Mouse (Mus musculus) CD4-positive, CD25-positive, alpha-beta regulatory T cell, adult 4 months (primary cell): ENCODE measurements around the gene Gm4353. TPM values are rescaled to one million over a fixed set of nuclear protein-coding genes. Genes with fewer than 3 reads are reported as not detected.

Experiments
- ATAC-seq: one replicate; pipeline ENCODE4 v1.8.0; 2017
- polyA plus RNA-seq, 2 experiments: library from polyadenylated mRNA; unstranded; fragments of 100-300 nt; shearing (Covaris generic); gene quantifications; one replicate each; pipeline ENCODE4 v1.2.1; 2017

Gm4353 gene
- 1 to 10 TPM in 1 of 2 experiments, under 1 TPM in 1; 0.87 to 1.9 TPM for polyA plus RNA-seq

DNA sequence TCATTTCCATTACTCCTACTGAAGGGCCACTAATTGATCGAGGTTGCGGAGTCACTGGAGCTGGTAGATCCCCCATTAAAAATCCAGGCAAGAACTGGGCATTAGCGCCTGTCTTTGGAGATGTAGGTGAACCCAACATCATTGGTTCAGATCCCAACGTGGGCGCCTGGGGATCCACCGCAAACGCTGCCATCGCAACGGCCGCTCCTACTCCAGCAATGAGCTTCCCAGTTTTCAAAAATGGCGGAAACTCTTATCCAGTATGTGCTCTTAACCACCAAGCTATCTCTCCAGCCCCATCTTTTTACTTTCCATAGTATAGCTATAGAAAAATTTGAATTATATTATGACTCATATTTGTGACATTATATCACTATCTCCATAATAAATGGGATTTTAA is at the start of gene Gm4353:
TSS of gene Gm4353 (minus strand) at position 270 of the 400 bp plus-strand sequence.
- peak; percentile 43 for ATAC-seq

DNA sequence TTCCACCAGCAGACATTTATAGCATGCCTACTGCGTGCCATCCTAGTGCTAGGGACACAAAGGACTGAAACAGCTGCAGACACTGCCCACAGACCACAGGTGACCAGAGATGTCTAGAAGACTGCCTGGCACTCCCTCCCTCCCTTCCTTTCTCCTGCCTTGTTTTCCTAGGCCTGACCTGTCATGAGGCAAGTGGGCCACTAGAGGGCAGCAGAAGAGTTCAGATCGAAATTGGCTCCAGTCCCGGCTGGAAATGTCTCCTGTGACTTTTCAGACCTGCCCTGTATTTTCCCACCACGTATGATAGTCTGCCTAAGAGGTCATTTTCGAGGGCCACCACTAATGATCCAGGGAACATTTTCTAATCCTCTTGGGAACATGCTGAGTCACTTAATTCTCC is 47.6 kb upstream of the Gm4353 start:
- no peak for ATAC-seq

DNA sequence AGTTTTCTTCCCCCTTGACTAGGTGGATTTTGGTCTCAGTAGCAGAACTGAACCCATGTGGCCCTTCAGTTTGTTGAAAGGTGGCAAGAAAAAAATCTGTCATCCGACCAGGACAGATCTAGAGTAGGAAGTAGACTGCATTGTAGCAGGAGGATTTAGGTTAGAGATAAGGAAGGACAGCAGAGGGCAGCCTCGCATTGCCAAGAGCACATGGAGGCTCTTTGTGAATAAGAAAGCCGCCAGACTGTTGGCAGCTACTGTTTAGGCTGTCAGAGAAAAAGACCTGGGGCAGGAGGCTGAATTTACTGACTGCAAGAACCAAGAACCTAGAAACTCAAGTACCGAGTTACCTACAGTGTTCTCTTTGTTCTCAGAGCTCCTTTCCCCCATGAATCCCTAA is 47.0 kb upstream of the Gm4353 start:
- no peak for ATAC-seq

DNA sequence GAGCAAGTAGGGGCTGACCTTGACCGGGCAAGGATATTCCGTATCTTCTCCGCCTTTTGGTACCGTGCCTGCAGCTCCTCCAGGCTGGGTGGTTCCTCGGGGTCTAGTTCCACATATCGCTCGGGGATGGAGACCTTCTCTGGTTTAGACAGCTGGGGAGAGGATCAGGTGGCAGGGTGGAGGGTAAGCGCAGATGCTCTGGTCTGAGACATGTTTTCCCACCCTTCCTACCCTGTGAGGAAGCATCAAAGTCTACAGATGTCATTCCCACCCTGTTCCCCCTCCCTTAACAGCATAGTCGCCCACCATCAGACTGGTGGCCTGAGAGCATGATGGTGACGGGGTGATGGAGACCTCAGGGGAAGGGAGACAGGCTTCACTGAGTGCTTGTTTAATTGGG is 44.9 kb upstream of the Gm4353 start:
- no peak for ATAC-seq

DNA sequence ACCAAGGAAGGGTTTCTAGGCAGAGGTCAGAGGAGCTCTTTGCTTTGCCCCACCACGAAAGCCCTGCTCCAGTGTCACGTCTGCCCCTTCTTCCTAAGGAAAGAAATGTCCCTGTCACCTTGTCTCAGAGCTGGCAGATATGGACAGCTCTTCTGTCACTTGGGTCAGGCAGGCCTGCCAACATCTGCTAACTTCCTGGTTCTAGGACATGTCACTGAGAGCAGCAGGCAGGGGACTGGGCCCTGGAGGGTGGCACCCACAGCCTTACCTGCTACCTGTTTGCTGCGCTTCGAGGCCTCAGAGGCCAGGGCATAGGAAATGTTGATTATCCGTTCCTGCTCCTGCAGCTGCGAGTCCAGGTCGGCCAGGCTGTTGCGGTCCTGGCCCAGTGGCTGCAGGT is 43.9 kb upstream of the Gm4353 start:
- no peak for ATAC-seq

DNA sequence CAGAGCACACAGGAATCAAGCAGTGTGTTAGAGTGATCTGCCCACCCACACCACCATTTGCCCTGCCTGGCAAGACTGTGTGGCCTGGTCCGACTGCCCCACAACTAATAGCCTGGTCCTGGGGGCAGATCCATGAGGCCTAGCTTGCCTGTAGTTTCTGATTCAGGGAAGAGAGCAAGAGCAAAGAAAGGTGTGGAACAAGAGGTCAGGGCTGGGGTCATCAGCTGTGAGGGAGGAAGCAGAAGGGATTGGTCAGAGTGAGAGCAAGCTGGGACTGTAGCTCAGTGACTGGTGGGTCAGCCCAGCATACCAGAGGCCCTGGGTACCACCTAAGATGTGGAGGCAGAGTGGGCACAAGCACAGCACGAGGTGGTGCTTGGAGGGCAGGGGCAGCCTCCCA is 42.6 kb upstream of the Gm4353 start:
- no peak for ATAC-seq

DNA sequence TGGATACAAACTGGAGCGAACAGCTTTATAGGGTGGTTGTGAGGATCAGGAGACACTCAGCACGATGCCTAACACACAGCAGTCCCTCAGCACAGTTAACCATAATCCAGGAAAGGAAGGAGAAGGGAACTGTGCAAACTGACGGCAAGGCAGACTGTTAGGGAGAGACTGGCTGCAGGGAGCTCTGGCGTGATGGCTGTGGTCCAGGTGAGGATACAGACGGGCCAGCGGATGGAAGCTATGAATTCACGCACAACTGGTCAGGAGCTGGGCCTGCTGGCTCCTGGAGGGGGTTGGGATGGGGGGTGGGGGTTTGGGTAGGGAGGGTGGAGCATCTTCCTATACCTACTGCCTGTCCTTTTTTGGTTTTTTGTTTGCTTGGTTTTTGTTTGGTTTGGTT is 41.2 kb upstream of the Gm4353 start:
- no peak for ATAC-seq

DNA sequence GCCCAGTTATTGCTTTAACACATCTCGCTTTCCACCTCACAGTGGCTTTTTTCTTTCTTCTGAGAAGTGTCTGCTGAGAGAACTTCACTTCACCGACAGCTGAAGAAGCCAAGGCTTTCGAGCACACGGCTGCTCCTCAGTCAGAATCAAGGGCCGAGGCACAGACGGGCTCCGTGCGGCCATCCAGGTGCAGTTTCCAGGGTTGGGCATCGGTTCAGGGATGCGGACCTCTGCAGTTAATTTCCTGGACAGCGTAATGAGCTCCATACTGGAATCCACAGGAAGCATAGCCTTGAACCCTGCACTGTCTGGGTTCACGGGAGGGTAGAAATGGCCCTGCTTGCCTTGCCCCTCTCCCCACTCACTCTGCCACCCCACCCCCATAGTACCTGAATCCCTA is 39.6 kb upstream of the Gm4353 start:
- ATAC-seq, result no peak

DNA sequence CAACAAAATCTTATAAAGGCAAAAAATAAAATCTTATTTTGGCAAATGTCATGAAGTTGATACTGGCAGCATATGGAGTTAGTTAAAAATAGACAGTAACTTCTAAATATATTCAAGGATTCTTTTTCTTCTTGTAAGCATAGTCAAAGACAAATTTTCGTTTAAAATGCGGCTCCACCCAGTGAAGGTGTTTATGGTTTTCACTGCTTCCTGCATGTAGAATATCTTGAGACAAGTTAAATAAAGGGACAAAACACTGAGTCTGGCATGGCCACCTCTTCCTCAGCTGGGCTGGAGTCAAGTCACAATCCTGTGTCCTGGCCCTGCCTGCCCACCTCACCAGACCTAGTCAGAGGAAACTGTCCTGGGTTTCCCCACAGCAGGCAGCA is 39.2 kb upstream of the Gm4353 start:
- no peak for ATAC-seq

DNA sequence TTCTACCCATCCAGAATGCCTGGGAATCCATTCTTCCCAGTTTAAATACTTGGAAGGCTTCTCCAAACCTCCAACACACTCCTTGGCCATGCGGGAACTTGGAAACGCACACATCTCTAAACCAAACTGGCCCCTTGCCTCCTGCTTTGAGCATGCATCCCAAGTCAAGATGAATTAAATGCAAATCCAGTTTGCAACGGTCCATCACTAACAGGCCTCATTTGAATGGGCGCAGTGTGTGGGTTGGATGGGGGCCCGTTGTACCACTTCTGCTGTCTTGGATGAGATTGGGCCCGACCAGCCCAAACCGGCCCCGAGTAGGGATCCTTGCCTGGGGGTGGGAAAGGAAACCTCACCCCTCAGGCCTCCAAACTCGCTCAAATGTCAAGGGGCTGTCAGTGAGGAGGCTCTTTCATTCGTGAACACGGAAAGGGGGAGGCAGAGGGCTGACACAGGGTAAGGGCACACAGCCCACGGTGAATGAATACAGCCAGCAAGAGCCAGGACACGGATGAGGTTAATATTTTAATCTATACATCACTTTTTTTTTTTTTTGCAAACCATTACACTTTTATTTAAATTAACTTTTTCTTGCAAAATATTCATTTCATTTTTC is 38.7 kb upstream of the Gm4353 start:
- ATAC-seq, result no peak

DNA sequence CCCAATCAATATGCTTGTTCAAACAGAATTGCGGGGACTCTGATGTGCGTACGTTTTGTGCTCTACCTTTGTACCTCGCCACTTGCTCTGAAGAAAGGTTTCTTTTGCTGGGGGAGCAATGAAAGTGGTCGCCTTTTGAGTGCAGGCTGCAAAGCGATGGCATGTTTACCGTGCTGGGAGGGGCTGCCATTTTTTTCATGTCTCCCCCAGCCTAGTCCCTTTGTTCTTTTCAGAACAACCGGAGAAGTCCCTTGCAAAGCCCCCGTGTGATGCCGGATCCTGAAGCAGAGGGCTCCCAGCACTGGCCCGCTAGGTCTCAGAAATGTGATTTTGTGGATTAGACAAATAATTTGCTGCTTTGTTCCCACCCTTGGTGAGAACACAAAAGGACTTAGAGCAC is 36.8 kb upstream of the Gm4353 start:
- ATAC-seq, result no peak

DNA sequence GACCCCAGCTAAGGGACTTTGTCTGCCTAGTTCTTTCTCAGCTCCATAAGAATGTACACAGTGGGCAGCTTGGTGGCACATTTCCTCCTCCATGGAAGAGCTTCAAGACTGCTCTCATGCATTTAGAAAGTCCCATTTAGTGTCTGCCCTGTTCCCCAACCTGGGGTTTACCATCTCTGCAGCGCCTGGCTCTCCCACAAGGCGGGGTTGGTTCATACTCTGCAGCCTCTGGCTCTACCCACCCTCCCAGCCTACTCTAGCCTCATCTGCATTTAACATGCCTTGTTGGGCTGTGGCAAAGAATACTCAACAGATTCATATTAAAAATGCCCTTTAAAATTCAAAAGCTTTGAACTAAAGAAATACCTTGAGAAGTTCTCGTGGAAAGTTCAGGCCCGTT is 36.3 kb upstream of the Gm4353 start:
- no peak for ATAC-seq

DNA sequence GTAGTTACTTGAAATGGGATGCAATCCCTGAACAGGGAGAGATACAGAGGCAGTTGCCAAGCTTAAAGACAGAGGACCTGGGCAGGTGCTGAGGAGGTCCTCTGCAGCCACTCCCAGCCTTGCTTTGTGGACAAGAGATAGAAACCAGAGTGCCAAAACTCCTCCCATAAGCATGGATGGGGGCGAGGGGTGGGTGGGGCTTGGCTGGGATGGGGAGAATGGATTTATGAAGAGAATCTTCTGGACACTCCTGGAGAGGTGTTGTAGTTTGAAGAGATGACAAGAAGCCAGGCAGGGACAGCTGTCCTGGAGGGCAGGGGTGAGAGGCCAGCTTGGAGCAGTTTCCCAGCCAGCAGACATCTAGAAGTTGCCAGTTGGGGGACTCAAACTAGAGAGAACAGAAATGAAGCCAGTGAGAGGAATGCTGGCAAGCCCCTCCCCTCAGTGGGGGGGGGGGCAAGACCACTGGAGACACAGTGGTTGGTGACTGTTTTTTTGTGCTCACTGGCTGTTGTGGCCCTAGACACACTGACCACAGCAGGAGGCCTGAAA is 34.9 kb upstream of the Gm4353 start:
- no peak for ATAC-seq

DNA sequence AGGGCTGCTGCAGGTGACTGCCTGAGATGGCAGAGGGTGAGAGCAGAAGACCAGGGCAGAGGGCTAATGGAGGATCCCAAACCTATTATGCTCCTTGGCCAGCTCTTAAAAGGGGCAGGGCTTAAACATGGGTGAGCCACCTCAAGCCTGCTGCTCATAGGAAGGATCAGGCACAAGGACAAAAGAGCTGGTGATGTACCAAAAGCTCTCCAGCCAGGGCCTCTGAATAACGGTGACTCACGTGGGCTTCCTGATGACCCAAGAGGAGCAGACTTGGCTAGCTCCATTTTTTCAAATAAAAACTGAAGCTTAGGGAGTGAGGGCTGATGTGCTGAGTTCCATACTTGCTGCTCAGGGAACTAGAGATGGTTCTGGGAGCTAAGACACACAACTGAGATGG is 31.6 kb upstream of the Gm4353 start:
- no peak for ATAC-seq

DNA sequence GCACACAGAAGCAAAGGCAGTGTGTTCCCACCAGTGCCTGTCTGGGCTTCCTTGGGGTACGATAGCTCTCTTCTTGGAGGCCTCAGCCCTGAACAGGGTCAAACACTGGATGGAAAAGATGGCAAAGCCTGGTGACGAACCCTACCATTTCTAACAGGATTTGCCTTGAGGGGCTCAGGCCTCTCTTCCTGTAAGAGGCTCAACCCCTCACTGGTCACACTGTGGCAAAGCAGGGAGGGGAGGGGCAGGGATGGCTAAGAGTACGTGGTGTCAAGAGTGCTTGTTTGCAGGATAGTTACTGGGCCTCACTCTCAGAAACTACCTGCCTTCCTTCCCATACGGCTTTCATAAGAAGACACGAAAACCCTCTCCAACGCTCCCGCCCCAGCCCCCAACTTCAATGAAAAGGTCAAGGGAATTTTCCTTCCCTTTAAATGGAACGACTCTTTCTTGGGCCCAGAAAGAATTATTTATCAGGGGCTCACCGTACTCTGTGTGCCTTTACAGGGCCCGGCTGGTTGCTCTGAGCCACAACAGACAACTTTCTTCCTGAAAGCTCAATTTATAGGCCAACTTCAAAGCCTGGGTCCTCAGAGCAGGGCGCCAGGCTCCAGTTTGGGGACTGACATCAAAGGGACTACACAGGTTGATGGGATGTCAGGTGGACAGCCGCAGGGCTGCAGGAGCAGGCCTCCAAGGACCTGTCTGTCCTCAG is 30.9 kb upstream of the Gm4353 start:
- ATAC-seq, result no peak

DNA sequence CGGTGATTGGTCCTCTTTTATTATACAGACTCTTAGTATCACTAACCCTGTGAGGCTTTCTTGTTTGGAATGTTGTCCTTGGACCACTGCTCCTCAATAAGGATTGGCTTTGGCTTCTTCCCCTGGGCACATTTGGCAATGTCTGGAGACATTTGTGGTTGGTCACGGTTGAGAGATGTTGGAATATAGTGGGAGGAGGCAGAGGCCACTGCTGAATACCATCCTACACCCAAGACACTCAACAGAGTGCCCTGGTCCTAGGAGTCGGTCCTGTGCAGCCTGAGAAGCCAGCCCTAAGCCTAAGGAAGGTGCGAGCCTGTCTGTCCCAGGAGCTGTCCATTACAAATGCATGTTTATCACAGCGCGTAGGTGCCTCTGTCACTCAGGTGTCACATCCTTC is 27.1 kb upstream of the Gm4353 start:
- ATAC-seq, result no peak

DNA sequence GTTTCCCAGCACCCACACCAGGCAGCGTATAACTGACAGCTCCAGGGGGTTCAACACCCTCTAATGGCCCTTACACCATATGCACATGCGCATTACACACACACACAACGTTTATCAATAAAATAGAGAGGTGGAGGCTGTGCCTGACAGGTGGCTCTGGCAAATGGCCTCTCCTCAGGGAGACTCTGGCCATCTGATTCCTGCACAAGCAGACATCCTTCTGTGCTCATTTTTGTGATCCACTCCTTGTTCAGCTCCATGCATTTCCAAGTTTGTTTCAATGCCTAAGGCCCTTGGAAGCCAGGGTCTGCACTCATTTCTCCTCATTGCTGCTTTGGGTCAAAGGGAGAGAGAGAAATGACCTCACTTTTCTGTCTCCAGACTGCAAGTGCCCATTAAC is 26.2 kb upstream of the Gm4353 start:
- no peak for ATAC-seq

DNA sequence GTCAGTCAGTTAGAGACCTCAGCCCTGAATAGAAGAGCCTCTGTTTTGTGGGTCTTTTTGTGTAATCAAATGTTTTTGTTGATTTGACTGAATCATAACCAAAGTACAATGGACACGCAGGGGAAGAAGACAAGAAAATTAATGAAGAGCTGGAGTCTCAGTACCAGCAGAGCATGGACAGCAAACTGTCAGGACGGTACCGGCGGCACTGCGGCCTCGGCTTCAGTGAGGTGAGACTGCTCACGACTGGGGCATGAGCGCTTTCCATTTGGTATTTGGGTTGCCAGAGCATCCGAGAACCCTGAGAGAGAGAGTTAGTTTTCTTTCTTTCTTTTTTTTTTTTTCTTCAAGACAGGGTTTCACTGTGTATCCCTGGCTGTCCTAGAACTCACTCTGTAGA is 18.7 kb upstream of the Gm4353 start:
- no peak for ATAC-seq

DNA sequence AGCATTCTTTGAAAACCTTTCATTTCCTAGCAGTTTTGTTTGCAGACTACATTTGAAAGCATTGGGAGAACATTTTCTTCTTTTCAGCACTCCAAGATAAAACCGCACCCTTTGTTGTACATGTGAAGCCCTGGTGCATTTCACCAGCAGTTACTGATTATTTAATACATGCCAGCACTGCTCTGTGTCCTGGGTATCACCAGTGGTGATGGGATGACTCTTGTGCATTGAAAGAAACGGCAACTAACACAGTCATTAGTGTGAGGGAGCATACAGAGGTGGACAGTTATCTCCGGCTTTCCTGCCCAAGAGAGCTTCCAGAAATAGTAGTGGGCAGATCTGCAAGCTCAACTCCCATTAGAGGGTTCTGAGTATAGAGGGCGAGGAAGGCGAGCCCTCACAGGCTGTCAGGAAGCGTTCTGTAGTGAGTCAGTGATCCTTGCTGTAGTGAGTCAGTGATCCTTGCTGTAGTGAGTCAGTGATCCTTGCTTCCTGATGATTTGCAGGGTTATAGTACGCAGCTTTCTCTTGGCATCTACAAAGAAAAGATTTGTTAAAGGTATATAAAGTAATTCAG is 15.6 kb upstream of the Gm4353 start:
- no peak for ATAC-seq

DNA sequence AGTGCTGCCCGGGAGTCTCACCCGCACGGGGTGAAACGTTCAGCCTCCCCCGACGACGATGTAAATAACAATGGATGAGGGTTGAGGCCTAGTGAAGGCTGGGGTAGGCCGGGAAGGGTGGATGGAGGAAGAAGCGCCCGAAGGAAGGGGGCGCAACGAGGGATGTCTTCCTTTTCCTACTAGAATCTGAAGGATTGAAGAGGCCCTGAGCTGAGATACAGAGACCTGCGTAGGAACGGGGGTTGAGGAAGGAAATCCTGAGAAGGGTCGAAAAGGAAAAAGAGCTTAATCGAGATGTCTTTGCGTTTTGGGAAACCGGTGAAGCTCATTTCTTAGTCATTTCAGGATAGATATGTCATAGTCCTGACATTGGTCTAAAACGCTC is 9.0 kb upstream of the Gm4353 start:
- ATAC-seq, result peak; percentile 60

DNA sequence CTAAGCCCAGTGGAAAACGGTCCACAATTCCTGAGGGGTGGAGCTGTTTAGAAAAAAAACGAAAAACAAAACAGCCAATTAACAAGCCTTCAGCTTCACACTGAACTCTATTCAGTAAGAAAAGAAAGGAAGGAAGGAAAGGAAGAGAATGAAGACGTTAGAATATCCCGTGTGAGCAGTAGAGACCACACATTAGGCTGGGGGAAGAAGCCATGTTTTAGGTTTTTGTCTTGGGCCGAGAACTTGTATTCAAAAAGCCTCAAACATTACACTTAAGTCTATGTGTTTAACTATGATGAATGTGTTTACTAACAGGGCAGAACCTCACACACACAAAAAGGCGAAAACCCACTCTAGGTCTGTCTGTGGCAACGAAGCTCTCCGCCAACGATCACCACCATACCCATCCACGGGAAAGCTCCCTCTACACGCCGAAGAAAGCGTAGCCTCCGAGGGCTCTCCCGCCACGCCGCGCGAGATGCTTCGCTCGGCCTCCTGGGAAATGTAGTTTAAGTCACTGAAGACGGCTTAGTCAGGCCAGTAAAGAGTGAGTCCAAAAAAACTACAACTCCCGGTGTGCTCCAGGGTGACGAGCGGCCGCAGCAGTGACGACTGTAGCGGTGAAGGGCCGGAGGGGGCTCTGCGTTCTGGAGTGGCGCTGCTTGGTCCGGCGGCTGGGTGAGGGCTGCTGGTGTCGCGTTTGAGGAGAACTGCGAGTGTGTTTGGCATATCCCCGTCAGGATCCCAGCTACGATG is 8.5 kb upstream of the Gm4353 start:
- ATAC-seq, result peak; percentile 98

DNA sequence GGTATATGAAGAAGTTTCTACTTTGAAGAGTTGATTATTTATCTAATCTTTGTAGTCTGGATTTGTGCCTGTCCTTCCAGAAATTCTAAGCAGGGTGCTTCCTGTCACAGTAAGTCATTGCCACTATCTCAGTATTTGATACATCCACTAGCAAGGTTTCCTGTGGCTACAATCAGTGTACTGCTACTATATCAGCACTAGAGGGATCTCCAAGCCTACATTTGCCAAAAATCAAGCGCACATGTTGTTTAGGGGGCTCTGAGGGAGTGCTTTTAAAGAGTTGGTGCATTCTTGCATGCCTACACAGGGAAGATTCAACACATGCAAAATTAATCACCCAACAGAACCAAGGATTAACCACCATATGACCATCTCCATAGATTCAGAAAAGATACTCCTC is 23.7 kb downstream of the Gm4353 start:
- no peak for ATAC-seq

DNA sequence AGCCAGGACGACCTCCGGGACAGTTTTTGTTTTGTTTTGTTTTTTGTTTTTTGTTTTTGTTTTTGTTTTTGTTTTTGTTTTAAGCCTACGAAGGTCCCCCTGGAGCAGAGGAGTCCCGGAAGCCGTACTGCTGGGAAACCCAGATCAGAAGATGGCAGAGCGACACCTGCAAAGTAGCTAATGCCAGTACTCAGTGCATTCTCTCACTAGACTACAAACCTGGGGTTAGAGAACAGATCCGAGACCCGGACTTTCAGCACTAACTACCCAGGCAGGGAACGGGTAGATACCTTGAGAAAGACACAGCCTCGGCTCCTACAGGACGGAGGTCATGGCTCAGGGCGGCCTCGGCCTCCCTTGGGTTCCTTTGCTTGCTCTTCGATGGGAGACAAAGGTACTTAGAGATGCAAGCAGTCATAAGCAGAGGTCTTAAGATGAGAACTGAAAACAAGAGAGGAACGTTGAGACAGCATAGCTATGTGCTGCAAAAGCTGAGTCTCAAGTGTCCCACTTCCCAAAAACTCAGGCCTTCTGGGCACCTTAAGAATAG is 43.9 kb downstream of the Gm4353 start:
- ATAC-seq, result peak; percentile 4
